Mouse (Mus musculus): ENCODE measurements around the gene Ache.

Gene Ache

DNA sequence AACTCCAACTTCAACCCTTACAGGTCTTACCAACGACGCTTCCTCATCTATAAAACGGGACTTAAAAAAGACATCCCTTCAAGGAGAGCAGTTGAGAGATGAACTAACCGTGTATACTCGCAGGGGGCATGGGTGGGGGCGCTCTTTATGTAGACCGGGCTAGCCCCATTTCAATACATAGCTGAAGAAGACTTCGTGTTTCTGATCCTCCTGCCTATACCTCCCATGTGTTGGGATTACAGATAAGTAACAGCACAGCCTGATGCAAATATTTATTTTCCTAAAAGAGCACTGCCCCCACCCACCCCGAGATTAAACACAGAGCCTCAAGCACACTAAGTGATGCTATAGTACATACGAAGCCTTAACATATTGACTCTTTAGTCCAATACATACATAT lies 47.0 kb downstream of the Ache start:
- DNase-seq: no peak

DNA sequence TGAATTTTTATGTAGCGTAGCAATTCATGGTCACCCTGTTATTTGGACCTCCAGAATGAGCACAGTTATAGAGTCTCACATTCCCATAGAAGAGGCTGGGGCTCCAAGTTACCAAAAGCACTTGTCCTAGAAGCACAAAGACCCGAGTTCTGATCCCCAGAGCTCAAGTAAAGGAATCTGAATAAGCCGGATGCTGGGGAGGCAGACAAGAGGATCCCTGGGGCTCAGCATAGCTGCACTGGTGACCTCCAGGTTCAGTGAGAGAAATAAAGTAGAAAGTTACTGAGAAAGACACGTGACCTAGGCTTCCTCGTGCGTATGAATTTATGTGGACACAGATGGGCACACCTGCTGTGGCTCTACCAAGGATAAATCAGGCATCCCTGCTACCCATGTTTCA lies 47.7 kb downstream of the Ache start:
- DNase-seq: no peak

DNA sequence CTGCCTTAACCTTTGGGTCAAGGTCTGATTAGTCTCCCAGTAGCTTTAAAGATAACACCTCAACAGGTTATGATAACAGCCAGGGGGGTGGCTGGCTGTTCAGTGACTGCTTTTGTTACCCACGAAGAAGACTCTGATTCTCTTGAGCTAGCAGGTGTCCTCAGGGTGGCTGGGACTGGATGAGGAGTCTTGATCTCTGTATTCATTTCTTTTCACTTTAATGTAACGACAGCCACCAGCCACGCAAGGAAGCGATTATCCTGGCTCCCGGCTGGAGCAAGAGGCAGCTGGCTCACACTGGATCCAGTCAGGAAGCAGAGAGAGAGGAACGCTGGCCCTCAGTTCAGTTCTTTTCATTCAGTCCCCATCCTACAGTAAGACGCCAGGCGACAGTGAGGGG lies 49.9 kb downstream of the Ache start:
- no peak for DNase-seq

DNA sequence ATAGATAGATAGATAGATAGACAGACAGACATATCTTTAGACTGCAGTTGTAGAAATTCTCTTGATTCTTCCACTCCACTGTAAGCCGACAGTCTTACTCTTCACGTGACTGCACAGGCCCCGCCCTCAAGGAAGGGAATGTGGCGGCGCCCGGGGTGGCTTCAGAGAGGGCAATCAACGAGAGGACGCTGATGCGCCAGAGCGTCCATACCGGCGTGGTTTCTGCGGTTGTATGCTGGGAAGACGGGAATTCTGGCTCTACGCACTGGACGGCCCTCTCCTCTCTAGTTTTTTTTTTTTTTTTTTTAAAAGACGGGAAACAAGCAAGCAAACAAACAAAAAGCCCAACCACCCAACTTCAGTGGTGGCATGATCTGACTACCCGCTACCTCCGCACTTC lies 50.9 kb downstream of the Ache start:
- DNase-seq: peak; percentile 75 to 83

DNA sequence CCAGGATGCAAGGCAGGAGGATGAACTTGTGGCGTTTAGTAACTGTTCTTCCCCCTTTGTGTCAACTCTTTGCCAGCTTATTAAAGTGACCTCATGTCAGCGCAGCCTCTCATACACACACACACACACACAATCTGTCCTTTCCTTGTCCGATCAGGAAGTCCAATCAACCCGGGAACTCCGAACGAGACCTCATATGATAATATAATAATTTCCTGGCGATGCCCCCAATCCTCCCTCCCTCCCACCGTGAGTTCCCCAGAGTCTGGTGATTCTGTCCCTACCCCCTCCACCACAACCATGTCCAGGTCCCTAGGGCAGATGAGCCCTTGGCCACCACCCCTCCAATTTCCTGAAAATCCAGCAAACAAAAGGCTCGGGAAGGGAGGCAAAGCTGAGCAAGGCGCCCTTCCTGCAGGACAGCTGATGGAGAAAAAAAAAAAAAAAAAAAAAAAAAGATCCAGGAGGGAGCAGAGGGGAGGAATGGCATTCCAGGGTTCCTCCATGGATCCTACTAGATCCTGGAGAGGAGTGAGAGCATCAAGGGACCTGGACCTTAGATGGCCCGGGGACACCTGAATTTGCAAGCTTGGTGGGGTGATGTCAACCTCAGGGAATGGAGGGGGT lies 51.5 kb downstream of the Ache start:
- DNase-seq: no peak

DNA sequence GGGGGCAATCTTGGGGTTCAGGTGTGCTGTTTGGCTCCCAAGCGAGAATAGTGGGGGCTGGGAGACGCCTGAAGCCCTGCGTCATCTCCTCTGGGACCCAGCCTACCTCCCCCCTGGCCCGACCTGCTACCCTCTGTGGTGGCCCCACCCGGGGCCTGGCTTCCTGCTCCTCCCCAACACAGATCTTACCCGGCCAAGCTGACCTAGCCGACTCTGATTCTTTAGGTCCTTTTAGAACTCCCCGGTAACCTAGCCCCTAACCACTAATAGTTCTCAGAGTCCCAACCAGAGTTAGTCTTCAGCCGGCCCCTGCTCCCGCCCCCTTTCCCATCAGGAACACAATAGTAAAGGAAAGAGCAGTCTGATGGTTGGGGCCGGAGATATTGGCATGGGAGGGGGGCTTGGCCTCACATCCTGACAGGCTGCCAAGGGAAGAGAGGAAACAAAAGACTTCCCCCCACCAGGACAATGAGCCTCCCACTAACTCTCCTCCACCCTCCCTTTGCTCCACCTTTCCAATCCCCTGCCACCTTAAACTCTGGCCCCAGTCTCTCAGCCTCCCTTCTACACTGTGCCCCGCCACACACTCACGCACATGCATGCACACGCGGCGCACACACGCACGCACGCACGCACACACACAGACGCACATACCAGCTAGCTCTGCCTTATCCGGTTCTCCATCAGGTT lies 52.1 kb downstream of the Ache start:
- no peak for DNase-seq

DNA sequence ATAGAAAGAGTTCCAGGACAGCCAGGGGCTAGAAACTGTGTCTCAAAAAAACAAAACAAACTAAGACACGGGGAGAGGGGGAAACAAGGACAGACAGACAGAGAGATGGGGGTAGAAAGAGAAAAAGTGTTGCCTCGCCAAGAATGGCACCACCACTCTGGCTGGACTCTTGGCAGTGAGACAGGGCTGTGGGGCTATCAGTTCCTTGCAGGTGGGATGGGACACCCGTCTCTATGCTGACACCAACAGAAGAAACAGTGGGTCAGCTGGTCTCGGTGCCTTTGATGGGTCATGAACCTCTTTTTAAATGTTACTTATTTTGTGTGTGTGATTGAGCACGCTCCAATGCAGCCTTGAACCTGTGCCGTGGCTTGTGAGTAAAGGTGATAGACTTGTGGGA lies 52.9 kb downstream of the Ache start:
- DNase-seq: no peak

DNA sequence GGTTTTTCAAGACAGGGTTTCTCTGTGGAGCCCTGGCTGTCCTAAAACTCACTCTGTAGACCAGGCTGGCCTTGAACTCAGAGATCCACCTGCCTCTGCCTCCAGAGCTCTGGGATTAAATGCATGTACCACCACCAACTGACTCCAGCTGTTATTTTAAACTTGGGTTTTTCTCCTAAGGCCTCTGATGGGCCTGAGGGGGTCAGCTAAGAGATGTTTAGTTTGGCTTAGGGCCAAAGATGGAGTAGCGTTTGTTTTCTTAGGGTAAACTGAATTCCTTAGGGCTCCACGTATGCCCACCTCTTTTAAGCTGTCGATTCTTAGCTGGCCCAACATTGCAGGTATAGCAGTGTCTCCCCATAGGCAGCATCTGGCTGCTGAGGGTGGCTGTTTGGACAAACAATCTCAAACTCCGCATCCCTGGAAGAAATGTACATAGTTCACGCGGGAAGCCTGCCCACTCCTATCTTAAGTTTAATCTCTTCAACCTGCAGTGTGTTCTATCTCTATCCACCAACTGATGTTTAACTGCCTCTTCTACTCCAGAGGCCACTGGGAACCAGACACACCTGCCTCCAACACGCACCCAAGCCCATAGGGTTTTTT lies 55.2 kb downstream of the Ache start:
- no peak for DNase-seq

DNA sequence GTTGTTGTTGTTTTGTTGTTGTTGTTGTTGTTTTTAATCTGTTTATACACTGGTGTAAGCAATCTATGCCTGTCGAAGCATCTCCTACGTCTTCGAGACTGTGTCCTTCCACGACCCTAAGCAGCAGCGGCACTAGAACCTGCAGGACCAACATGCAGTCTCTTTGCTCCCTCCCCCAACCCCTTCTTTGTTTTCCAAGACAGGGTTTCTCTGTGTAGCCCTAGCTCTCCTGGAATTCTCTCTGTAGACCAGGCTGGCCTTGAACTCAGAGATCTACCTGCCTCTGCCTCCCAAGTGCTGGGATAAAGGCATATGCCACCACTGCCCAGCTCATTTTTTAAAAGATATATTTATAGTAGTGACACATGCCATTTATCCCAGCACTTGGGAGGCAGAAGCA lies 56.1 kb downstream of the Ache start:
- no peak for DNase-seq

DNA sequence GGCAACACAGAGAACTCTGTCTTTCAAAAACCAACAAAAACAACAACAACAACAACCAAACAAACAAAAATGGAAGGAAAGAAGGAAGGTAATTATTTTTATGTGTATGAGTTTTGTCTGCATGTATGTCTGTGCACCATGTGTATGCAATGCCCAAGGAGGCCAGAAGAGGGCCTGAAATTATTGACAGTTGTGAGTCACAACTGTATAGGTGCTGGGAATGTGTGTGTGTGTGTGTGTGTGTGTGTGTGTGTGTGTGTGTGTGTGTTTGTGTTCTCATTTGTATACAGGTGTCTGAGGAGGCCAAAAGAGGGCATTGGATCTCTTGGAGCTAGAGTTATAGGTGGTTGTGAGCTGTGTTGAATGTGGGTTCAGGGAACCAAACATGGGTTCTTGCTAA lies 56.5 kb downstream of the Ache start:
- DNase-seq: no peak

Measured in spleen, adult 18-20 months (tissue).